Mouse (Mus musculus) hindbrain, postnatal 0 days (tissue): Measurements from ENCODE around the gene Mlxip. TPM values are rescaled to one million over a fixed set of nuclear protein-coding genes. Genes with fewer than 3 reads are reported as not detected.

Experiments
- ATAC-seq: fragments of 200-750 bp; cut with Nextera tagmentation; 2 replicates; pipeline ENCODE4 v1.8.0; 2017; ENCODE audit warnings: mild to moderate bottlenecking, moderate TSS enrichment, moderate library complexity
- DNase-seq: peaks from one replicate; pipeline ENCODE4 v3.0.0-alpha.2; 2015; ENCODE audit warnings: low spot score
- H3K27ac ChIP-seq: fragments of 300-500 bp; sonication (generic); 2 replicates; pipeline ENCODE4 v1.5.1; 2014; ENCODE audit warnings: mild to moderate bottlenecking
- H3K27me3 ChIP-seq: fragments of 300-500 bp; sonication (generic); 2 replicates; pipeline ENCODE4 v1.6.1; 2014; ENCODE audit warnings: low read length, mixed read lengths; ENCODE audit not compliant: insufficient read depth
- H3K36me3 ChIP-seq: fragments of 300-500 bp; sonication (generic); 2 replicates; pipeline ENCODE4 v1.6.1; 2014; ENCODE audit warnings: low read length, mixed read lengths; ENCODE audit not compliant: insufficient read depth
- H3K4me1 ChIP-seq: fragments of 300-500 bp; sonication (generic); 2 replicates; pipeline ENCODE4 v1.6.1; 2014; ENCODE audit warnings: antibody characterized with exemption, low read length, mixed read lengths; ENCODE audit not compliant: insufficient read depth
- H3K4me2 ChIP-seq: fragments of 300-500 bp; sonication (generic); 2 replicates; pipeline ENCODE4 v1.6.1; 2014; ENCODE audit warnings: low read depth, mild to moderate bottlenecking, low read length, moderate library complexity, mixed read lengths
- H3K4me3 ChIP-seq: fragments of 300-500 bp; sonication (generic); 2 replicates; pipeline ENCODE4 v1.5.1; 2014; ENCODE audit warnings: low read length
- H3K9ac ChIP-seq: fragments of 300-500 bp; sonication (generic); replicated peaks from 2 replicates; pipeline ENCODE4 v1.6.1; 2014; ENCODE audit warnings: mild to moderate bottlenecking, low read length, moderate library complexity, mixed read lengths
- H3K9me3 ChIP-seq: fragments of 300-500 bp; sonication (generic); 2 replicates; pipeline ENCODE4 v1.6.1; 2016; ENCODE audit warnings: low read length, mixed read lengths
- CTCF ChIP-seq: IDR thresholded peaks from 2 replicates; pipeline ENCODE4 v1.5.1; 2016; ENCODE audit warnings: antibody characterized with exemption, control low read depth, low read depth
- WGBS: fragments of 180-500 bp; shearing (Covaris S2); extraction: QIAGEN DNeasy Blood & Tissue Kit; methylation state at CpG from one replicate; pipeline ENCODE4 v1.1.7; 2014; 5-methylcytosine and 5-hydroxymethylcytosine counted together
- polyA plus RNA-seq: library from polyadenylated mRNA; unstranded; fragments of >200 nt; fragmentation: Nextera tagmentation; extraction: Ambion mirVana; gene quantifications from 2 replicates; pipeline ENCODE4 v1.2.1, GENCODE M21; 2015
- total RNA-seq: library from RNA; depleted of rRNA; stranded (reverse); fragments of >200 nt; gene quantifications from 2 replicates; pipeline ENCODE4 v1.2.3, GENCODE M21; 2014

Gene Mlxip
- total and polyA plus RNA-seq, 2 experiments from 2014 or later: 12.5 to 16.8 TPM

DNA sequence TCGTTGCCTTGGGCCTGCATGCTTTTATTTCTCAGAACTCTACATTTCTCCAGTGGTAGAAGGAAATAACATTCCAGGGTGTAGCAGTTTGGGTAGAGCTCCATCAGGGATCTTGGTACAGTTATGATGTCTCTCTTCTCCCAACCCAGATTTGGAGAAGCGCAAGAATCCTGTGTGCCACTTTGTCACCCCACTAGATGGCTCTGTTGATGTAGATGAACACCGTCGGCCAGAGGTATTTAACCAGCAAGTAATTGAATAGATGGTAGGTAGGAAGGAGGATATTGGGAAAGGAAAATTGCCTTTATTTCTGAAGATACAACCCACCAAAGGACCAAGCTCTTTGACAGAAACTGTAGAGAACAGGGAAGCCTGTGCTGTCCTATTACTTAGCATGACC lies 46.1 kb downstream of the Mlxip start:
- no peak for ATAC-seq
- no peak overlapping the region for H3K9ac ChIP-seq
- H3K9me3 ChIP-seq: no peaks in the 10 kb centered on the region
- H3K4me1 ChIP-seq: 0 out of 2 replicates have a peak, but pooled peaks cover 3% of the 10 kb centered on the region
- H3K27ac ChIP-seq: no peak overlapping the region
- H3K4me2 ChIP-seq: no peak overlapping the region
- no peak overlapping the region for H3K4me3 ChIP-seq
- DNase-seq: peak; percentile 65
- 47% methylated on average over 4 of the region's 4 CpGs for WGBS
- peak; percentile 62 for TF ChIP-seq CTCF
- H3K36me3 ChIP-seq: peaks cover 28% of the 10 kb centered on the region
- H3K27me3 ChIP-seq: no peaks in the 10 kb centered on the region

DNA sequence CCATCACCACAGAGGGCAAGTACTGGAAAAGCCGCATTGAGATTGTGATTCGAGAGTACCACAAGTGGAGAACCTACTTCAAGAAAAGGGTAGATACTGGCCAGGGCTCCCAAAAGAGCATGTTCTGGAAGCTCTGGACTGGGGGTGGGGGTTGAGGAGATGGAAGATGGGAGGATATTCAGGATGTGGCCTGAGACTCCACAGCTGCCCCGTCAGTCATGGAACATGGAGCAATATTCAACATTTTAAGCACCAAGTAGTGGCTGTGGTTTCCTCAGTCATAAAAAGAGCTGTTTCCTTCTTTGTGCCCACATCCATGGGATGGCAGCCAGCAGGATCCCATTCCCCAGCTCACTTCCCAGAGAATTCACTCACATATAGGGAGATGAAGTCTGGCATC lies 47.7 kb downstream of the Mlxip start:
- WGBS: 94% methylated on average over 3 of the region's 3 CpGs
- DNase-seq: no peak
- Histone ChIP-seq H3K36me3 (peaks cover 33% of the 10 kb centered on the region), H3K4me3 (no peak overlapping the region), H3K27me3 (no peaks in the 10 kb centered on the region), H3K9ac (no peak overlapping the region), H3K4me2 (no peak overlapping the region), H3K27ac (no peak overlapping the region), H3K9me3 (no peaks in the 10 kb centered on the region), H3K4me1 (no peaks in the 10 kb centered on the region)
- TF ChIP-seq CTCF: no peak
- ATAC-seq: no peak

GRCm38 (mm10) chr5:123444069-123444468 lies 49.5 kb downstream of the Mlxip start:
- H3K4me1 ChIP-seq: no peaks in the 10 kb centered on the region
- H3K27ac ChIP-seq: no peak overlapping the region
- H3K4me3 ChIP-seq: no peak overlapping the region
- peak; percentile 92 for TF ChIP-seq CTCF
- no peaks in the 10 kb centered on the region for H3K9me3 ChIP-seq
- ATAC-seq (peak; percentile 76), DNase-seq (peak; percentile 83)
- no peak overlapping the region for H3K4me2 ChIP-seq
- no peaks in the 10 kb centered on the region for H3K27me3 ChIP-seq
- H3K9ac ChIP-seq: no peak overlapping the region
- 52% methylated on average over 4 of the region's 4 CpGs for WGBS
- peaks cover 45% of the 10 kb centered on the region for H3K36me3 ChIP-seq

DNA sequence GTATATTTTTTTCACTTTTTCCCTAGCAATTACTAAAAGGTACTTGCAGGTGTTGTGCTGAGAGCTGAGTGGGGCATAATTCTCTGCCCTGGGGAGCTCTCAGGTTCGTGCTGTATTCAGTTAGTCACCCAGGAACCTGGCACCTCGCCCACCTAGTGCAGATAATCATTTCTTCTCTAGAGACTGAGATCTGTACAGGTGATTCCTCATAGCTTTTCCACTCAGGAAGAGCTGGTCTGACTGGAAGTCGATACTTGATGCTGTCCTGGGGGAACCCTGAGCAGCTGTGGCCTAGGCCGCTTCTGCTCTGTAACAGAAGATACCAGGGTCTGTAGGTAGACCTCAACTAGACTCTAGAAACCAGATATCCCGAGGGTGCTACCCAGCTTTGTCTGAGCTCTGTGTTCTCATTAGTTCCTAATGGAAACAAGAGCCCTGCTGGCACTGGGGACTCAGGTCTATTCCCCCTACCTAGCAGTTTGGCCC lies 50.3 kb downstream of the Mlxip start:
- 85% methylated on average over 5 of the region's 5 CpGs for WGBS
- no peak for TF ChIP-seq CTCF
- no peaks in the 10 kb centered on the region for H3K4me1 ChIP-seq
- no peaks in the 10 kb centered on the region for H3K27me3 ChIP-seq
- DNase-seq (no peak), ATAC-seq (no peak)
- H3K36me3 ChIP-seq: peaks cover 51% of the 10 kb centered on the region
- H3K9ac ChIP-seq: no peak overlapping the region
- no peaks in the 10 kb centered on the region for H3K9me3 ChIP-seq
- H3K4me2 ChIP-seq: no peak overlapping the region
- H3K27ac ChIP-seq: no peak overlapping the region
- H3K4me3 ChIP-seq: no peak overlapping the region

GRCm38 (mm10) chr5:123451886-123452285 lies 57.3 kb downstream of the Mlxip start:
- no peak for TF ChIP-seq CTCF
- Histone ChIP-seq H3K9ac (no peak overlapping the region), H3K4me3 (no peak overlapping the region), H3K4me1 (no peaks in the 10 kb centered on the region), H3K27ac (no peak overlapping the region), H3K36me3 (peaks cover 72% of the 10 kb centered on the region), H3K4me2 (no peak overlapping the region), H3K9me3 (no peaks in the 10 kb centered on the region), H3K27me3 (no peaks in the 10 kb centered on the region)
- 90% methylated on average over 7 of the region's 7 CpGs for WGBS
- no peak for ATAC-seq
- no peak for DNase-seq

DNA sequence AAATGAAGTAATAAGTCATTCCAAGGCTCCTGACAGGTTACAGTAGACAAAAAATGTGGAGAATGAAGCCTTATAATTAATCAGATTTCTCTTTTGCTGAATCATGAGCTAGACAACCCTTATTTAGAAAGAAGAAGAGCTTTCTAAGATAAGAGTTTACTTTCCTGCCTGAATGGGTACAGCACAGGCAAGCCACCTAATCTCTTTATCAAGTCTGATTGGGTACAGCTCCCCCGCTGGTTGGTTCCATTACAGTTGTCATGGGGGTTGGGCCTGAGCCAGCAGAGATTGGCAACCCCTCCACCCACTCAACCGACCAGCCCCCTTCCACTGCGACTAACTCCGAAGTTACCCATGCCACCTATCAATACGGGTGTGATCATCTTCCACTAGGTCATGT lies 66.8 kb downstream of the Mlxip start:
- Histone ChIP-seq H3K27ac (no peak overlapping the region), H3K4me3 (no peak overlapping the region), H3K4me1 (no peaks in the 10 kb centered on the region), H3K9ac (no peak overlapping the region), H3K27me3 (no peaks in the 10 kb centered on the region), H3K36me3 (no peaks in the 10 kb centered on the region), H3K4me2 (no peak overlapping the region), H3K9me3 (no peaks in the 10 kb centered on the region)
- TF ChIP-seq CTCF: no peak
- 53% methylated on average over 5 of the region's 5 CpGs for WGBS
- no peak for DNase-seq
- no peak for ATAC-seq

DNA sequence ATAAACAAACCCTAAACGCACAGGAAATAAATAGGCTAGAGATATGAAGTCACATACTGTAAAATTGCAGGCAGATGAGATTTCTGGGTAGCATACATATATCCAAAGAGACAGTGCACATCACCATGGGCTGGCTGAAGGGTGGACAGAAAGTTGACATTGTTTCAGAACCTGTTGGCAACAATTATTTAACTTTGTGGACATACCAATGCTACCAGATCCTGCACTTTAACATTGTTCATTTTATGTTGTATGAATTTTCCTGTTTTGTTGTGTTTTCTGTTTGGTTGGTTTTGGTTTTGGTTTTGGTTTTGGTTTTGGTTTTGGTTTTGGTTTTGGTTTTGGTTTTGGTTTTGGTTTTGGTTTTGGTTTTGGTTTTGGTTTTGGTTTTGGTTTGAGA lies 70.0 kb downstream of the Mlxip start:
- no peaks in the 10 kb centered on the region for H3K9me3 ChIP-seq
- H3K9ac ChIP-seq: no peak overlapping the region
- no peak overlapping the region for H3K4me2 ChIP-seq
- 100% methylated on average over 1 of the region's 1 CpGs for WGBS
- TF ChIP-seq CTCF: no peak
- H3K36me3 ChIP-seq: no peaks in the 10 kb centered on the region
- ATAC-seq (no peak), DNase-seq (no peak)
- no peaks in the 10 kb centered on the region for H3K4me1 ChIP-seq
- no peaks in the 10 kb centered on the region for H3K27me3 ChIP-seq
- H3K4me3 ChIP-seq: no peak overlapping the region
- no peak overlapping the region for H3K27ac ChIP-seq
